Mouse (Mus musculus): ENCODE measurements around the gene Acsl4. TPM values are rescaled to one million over a fixed set of nuclear protein-coding genes. Genes with fewer than 3 reads are reported as not detected.
A peak's percentile ranks its signal among the peaks of the same experiment; 100 is the strongest.

The Acsl4 gene
- polyA plus RNA-seq, 1 experiment from 2014 or later = 13.0 TPM

GRCm38 (mm10) chrX:142389581-142390159 lies 665 bp downstream of the Acsl4 start:
- peak overlapping the region; percentile 70 for H3K4me3 ChIP-seq
- no peaks in the 10 kb centered on the region for H3K36me3 ChIP-seq
- peak overlapping the region; percentile 88 for H3K27ac ChIP-seq (replicated peaks)
- 6% methylated on average over 22 of the region's 22 CpGs for WGBS
- H3K27me3 ChIP-seq (replicated peaks) = peaks cover 14% of the 10 kb centered on the region; the same call in 1 of the 2 replicates
- ATAC-seq (ENCODE audit: extremely low read depth, insufficient number of reproducible peaks, low FRiP score, low TSS enrichment) = peak; percentile 16; the same call in 1 of the 2 replicates
- peak overlapping the region; percentile 71 for H3K4me2 ChIP-seq
- peak overlapping the region; percentile 86 for H3K9ac ChIP-seq
- H3K4me1 ChIP-seq = peaks cover 5% of the 10 kb centered on the region; the same call in 1 of the 2 replicates
- no peaks in the 10 kb centered on the region for H3K9me3 ChIP-seq

GRCm38 (mm10) chrX:142388141-142388540 lies 2.2 kb downstream of the Acsl4 start:
- WGBS = 88% methylated on average over 6 of the region's 6 CpGs
- peaks cover 14% of the 10 kb centered on the region; the same call in 1 of the 2 replicates for H3K27me3 ChIP-seq (replicated peaks)
- no peak overlapping the region for H3K9ac ChIP-seq
- H3K36me3 ChIP-seq = no peaks in the 10 kb centered on the region
- no peak overlapping the region for H3K4me2 ChIP-seq
- no peaks in the 10 kb centered on the region for H3K9me3 ChIP-seq
- no peak overlapping the region for H3K27ac ChIP-seq (replicated peaks)
- H3K4me3 ChIP-seq = no peak overlapping the region
- ATAC-seq (ENCODE audit: extremely low read depth, insufficient number of reproducible peaks, low FRiP score, low TSS enrichment) = no peak
- peaks cover 9% of the 10 kb centered on the region; the same call in 1 of the 2 replicates for H3K4me1 ChIP-seq

DNA sequence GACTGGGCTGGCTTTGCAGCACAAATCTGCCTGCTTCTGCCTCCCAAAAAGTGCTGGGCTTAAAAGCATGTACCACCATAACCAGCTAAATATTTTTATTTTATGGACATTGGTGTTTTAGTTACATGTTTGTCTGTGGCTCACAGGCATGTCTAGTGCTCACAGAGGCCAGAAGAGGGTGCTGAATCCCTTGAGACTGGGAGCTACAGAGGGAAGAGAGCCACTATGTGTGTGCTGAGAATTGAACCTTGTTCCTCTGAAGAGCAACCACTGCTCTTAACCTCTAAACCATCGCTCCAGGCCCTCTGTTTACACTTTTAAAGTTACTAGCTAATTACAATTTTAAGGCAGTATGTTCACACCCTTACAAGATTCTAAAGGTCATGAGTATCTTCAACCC lies 2.7 kb downstream of the Acsl4 start:
- no peak overlapping the region for H3K9ac ChIP-seq
- H3K36me3 ChIP-seq = no peaks in the 10 kb centered on the region
- ATAC-seq (ENCODE audit: extremely low read depth, insufficient number of reproducible peaks, low FRiP score, low TSS enrichment) = no peak
- no peaks in the 10 kb centered on the region for H3K9me3 ChIP-seq
- H3K4me2 ChIP-seq = no peak overlapping the region
- no peak overlapping the region for H3K4me3 ChIP-seq
- 72% methylated on average over 1 of the region's 1 CpGs for WGBS
- H3K27me3 ChIP-seq (replicated peaks) = peaks cover 14% of the 10 kb centered on the region; the same call in 1 of the 2 replicates
- no peak overlapping the region for H3K27ac ChIP-seq (replicated peaks)
- H3K4me1 ChIP-seq = peaks cover 9% of the 10 kb centered on the region; the same call in 1 of the 2 replicates

DNA sequence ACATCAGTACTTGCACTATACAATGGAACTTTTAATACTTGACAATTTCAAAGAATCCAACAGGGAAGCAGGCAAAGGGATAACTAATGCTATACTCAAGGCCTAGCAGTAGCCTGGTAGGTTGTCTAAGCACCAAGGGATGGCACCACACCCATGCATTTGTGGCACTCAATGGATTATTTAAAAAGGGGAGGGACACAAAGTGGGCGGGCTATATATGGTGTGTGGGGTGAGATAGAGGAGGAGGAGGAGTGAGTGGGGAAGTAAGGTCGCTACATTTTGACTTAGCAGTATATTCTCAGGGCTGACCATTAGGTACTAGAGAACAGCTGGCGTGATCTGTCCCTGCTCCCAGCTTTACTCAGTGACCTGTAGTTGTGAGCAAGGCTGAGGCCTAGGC lies 5.4 kb downstream of the Acsl4 start:
- WGBS = 77% methylated on average over 3 of the region's 3 CpGs
- Histone ChIP-seq H3K4me2 (no peak overlapping the region), H3K27ac (replicated peaks) (no peak overlapping the region), H3K9ac (no peak overlapping the region), H3K36me3 (no peaks in the 10 kb centered on the region), H3K4me3 (no peak overlapping the region), H3K4me1 (peaks cover 9% of the 10 kb centered on the region; the same call in 1 of the 2 replicates), H3K9me3 (no peaks in the 10 kb centered on the region), H3K27me3 (replicated peaks) (peaks cover 4% of the 10 kb centered on the region; the same call in 1 of the 2 replicates)
- ATAC-seq (ENCODE audit: extremely low read depth, insufficient number of reproducible peaks, low FRiP score, low TSS enrichment) = no peak

GRCm38 (mm10) chrX:142379894-142380293 lies 10.4 kb downstream of the Acsl4 start:
- H3K4me1 ChIP-seq = 0 out of 2 replicates have a peak, but pooled peaks cover 4% of the 10 kb centered on the region
- no peaks in the 10 kb centered on the region for H3K36me3 ChIP-seq
- no peak overlapping the region for H3K4me2 ChIP-seq
- H3K9ac ChIP-seq = no peak overlapping the region
- ATAC-seq (ENCODE audit: extremely low read depth, insufficient number of reproducible peaks, low FRiP score, low TSS enrichment) = no peak
- 70% methylated on average over 6 of the region's 6 CpGs for WGBS
- H3K27ac ChIP-seq (replicated peaks) = no peak overlapping the region
- no peaks in the 10 kb centered on the region for H3K9me3 ChIP-seq
- H3K4me3 ChIP-seq = no peak overlapping the region
- no peaks in the 10 kb centered on the region for H3K27me3 ChIP-seq (replicated peaks)

- H3K36me3 ChIP-seq = no peaks in the 10 kb centered on the region
- WGBS = 78% methylated on average over 6 of the region's 6 CpGs
- no peak for ATAC-seq (ENCODE audit: extremely low read depth, insufficient number of reproducible peaks, low FRiP score, low TSS enrichment)
- H3K9me3 ChIP-seq = no peaks in the 10 kb centered on the region
- no peak overlapping the region for H3K9ac ChIP-seq
- no peak overlapping the region for H3K4me3 ChIP-seq
- H3K4me2 ChIP-seq = no peak overlapping the region
- H3K27ac ChIP-seq (replicated peaks) = no peak overlapping the region
- H3K27me3 ChIP-seq (replicated peaks) = no peaks in the 10 kb centered on the region
- no peaks in the 10 kb centered on the region for H3K4me1 ChIP-seq
Observed at GRCm38 (mm10) chrX:142378048-142378447, 12.3 kb downstream of the Acsl4 start.

DNA sequence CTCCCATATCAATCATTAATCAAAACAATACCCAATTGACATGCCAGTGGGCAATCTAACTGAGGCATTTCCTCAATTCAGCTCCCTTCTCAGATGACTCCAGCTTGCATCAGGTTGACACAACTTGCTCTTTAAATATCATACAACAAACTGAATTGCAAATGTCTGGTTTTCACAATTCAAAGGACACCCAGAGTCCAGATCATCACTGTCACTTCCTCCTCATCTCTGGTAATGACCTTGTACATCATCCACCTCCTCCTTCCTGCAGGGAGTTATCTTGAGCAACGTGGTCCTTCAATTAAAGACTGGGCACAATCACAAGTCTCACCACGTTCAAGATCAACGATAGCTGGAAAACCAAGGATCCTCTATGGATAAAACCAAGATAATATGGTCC lies 13.0 kb downstream of the Acsl4 start:
- Histone ChIP-seq H3K36me3 (no peaks in the 10 kb centered on the region), H3K4me3 (no peak overlapping the region), H3K4me1 (no peaks in the 10 kb centered on the region), H3K9me3 (no peaks in the 10 kb centered on the region), H3K27ac (replicated peaks) (no peak overlapping the region), H3K9ac (no peak overlapping the region), H3K4me2 (no peak overlapping the region), H3K27me3 (replicated peaks) (no peaks in the 10 kb centered on the region)
- 61% methylated on average over 3 of the region's 3 CpGs for WGBS
- ATAC-seq (ENCODE audit: extremely low read depth, insufficient number of reproducible peaks, low FRiP score, low TSS enrichment) = no peak

GRCm38 (mm10) chrX:142376747-142377146 lies 13.6 kb downstream of the Acsl4 start:
- no peak overlapping the region for H3K4me3 ChIP-seq
- 62% methylated on average over 3 of the region's 3 CpGs for WGBS
- H3K4me1 ChIP-seq = no peaks in the 10 kb centered on the region
- no peak overlapping the region for H3K27ac ChIP-seq (replicated peaks)
- H3K9ac ChIP-seq = no peak overlapping the region
- no peak overlapping the region for H3K4me2 ChIP-seq
- H3K27me3 ChIP-seq (replicated peaks) = no peaks in the 10 kb centered on the region
- H3K36me3 ChIP-seq = no peaks in the 10 kb centered on the region
- H3K9me3 ChIP-seq = no peaks in the 10 kb centered on the region
- ATAC-seq (ENCODE audit: extremely low read depth, insufficient number of reproducible peaks, low FRiP score, low TSS enrichment) = no peak

- H3K27ac ChIP-seq (replicated peaks) = no peak overlapping the region
- 81% methylated on average over 4 of the region's 4 CpGs for WGBS
- no peak overlapping the region for H3K9ac ChIP-seq
- H3K9me3 ChIP-seq = no peaks in the 10 kb centered on the region
- no peak overlapping the region for H3K4me2 ChIP-seq
- no peaks in the 10 kb centered on the region for H3K27me3 ChIP-seq (replicated peaks)
- no peaks in the 10 kb centered on the region for H3K36me3 ChIP-seq
- ATAC-seq (ENCODE audit: extremely low read depth, insufficient number of reproducible peaks, low FRiP score, low TSS enrichment) = no peak
- H3K4me3 ChIP-seq = no peak overlapping the region
- H3K4me1 ChIP-seq = no peaks in the 10 kb centered on the region
Observed at GRCm38 (mm10) chrX:142375519-142375918, 14.8 kb downstream of the Acsl4 start.

- Histone ChIP-seq H3K27ac (replicated peaks) (no peak overlapping the region), H3K36me3 (no peaks in the 10 kb centered on the region), H3K4me1 (peaks cover 7% of the 10 kb centered on the region; the same call in 1 of the 2 replicates), H3K27me3 (replicated peaks) (no peaks in the 10 kb centered on the region), H3K4me2 (no peak overlapping the region), H3K9me3 (no peaks in the 10 kb centered on the region), H3K9ac (no peak overlapping the region), H3K4me3 (no peak overlapping the region)
- no peak for ATAC-seq (ENCODE audit: extremely low read depth, insufficient number of reproducible peaks, low FRiP score, low TSS enrichment)
- 14% methylated on average over 3 of the region's 3 CpGs for WGBS
Observed at GRCm38 (mm10) chrX:142372393-142372792, 17.9 kb downstream of the Acsl4 start.

DNA sequence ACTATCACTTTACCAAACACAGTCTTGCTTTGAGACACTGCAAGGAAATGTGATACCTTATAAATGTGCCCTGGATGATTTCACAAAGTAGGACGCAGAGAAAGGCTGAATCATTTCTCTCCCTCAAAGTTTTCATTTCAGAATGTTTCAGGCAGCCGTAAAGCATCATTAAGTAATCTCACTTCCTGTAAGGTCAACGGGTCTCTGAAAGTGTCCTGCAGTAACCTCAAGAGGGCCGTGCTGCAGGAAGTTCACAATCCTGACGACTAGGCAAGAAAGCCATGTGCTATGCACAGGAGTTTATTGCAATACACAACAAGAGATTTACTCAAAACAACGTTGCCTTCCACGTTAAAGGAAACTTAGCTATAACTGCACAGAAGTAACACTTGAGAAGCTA lies 20.4 kb downstream of the Acsl4 start:
- Histone ChIP-seq H3K27ac (replicated peaks) (no peak overlapping the region), H3K4me3 (no peak overlapping the region), H3K9ac (no peak overlapping the region), H3K4me2 (no peak overlapping the region), H3K4me1 (peaks cover 7% of the 10 kb centered on the region; the same call in 1 of the 2 replicates), H3K36me3 (no peaks in the 10 kb centered on the region), H3K9me3 (no peaks in the 10 kb centered on the region), H3K27me3 (replicated peaks) (no peaks in the 10 kb centered on the region)
- WGBS = 41% methylated on average over 7 of the region's 7 CpGs
- ATAC-seq (ENCODE audit: extremely low read depth, insufficient number of reproducible peaks, low FRiP score, low TSS enrichment) = no peak

DNA sequence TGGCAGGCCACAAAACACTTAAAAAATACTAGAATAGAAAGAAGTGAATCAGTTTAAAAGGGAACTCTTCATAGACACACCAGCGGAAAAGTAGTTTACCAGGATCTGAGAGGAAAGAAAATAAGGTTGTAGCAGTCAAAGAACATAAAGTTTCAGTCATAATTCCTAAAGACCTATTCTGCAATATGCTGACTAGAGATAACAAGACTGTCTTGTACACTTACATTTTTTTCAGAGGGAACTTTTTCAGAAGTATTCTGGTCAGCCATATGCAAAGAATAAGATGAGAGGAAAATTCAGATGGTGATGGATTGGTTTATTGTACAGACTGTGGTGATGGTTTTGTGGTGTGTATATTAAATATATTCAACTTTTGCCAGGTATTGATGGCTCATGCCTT lies 26.5 kb downstream of the Acsl4 start:
- Histone ChIP-seq H3K9ac (no peak overlapping the region), H3K27me3 (replicated peaks) (no peaks in the 10 kb centered on the region), H3K27ac (replicated peaks) (no peak overlapping the region), H3K9me3 (no peaks in the 10 kb centered on the region), H3K4me3 (no peak overlapping the region), H3K4me2 (no peak overlapping the region), H3K36me3 (no peaks in the 10 kb centered on the region), H3K4me1 (no peaks in the 10 kb centered on the region)
- WGBS = 70% methylated on average over 1 of the region's 1 CpGs
- ATAC-seq (ENCODE audit: extremely low read depth, insufficient number of reproducible peaks, low FRiP score, low TSS enrichment) = no peak

Measured in heart, embryonic 13.5 days (tissue).